Mouse (Mus musculus): ENCODE data around the gene Gm8279. TPM values are rescaled to one million over a fixed set of nuclear protein-coding genes. Genes with fewer than 3 reads are reported as not detected.
"Not testable (repeated sequence)": the region's sequence is repeated elsewhere in the genome, so short reads cannot be mapped to it uniquely, and the experiment has no call there.

Gm8279 gene
- polyA plus RNA-seq (2012; rRNA removed) = 0.13 and 0.18 TPM in 2 replicates

DNA sequence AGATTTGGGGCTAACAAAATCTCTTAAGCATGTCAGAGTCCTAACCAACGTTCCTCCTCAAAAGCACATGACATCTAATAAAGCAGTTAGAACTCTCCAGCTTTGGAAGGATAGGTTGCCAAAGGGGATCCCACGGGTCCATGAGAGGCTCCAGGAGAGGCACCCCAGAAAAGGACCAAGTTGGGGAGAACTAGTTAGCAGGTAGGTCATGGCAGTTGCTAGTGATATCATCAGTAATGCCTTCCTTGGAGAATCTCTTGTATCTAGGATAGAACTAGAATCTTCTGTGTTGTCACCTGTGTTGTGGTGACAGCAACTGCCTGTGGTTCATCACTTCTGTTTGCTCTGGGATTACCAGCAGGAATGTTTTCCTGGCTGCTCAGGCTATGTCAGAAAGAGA lies at the start of gene Gm8279:
Gene Gm8279 (plus strand): TSS at position 301 of the 400 bp plus-strand sequence.
- not testable (repeated sequence) for DNase-seq (ENCODE audit: extremely low spot score in 1 of 2, low spot score in 1 of 2)

DNA sequence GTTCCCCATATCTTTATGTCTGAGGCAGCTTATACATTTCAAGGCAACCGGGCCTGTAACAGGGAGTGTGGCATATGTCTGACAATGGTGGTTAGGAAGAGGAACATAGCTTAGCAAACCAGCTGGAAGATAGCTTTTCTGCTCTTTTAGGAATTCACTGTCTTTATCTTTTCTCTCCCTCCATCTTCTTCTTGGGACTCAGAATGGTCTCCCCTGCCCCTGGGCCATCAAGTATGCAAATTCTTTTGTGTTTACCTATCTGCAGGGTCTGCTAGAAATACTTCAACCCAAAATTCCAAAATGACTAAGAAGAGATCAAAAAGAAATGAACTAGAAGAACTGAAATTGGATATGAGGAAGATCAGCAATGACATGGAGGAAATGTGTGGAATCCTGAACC lies 32.9 kb downstream of the Gm8279 start, which contains the start of gene Gm3317:
Gene Gm3317 (plus strand): TSS at position 301 of the 400 bp plus-strand sequence.
- not testable (repeated sequence) for DNase-seq (ENCODE audit: extremely low spot score in 1 of 2, low spot score in 1 of 2)

DNA sequence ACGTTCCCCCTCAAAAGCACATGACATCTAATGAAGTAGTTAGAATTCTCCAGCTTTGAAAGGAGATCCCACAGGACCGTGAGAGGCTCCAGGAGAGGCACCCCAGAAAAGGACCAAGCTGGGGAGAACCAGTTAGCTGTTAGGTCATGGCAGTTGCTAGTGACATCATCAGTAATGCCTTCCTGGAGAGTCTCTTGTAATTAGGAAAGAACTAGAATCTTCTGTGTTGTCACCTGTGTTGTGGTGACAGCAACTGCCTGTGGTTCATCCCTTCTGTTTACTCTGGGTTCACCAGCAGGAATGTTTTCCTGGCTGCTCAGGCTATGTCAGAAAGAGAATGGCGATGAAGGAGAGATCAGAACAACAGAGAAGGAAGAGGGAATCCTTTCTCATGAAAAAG lies 54.2 kb downstream of the Gm8279 start, which contains the start of gene Gm8271:
Gene Gm8271 (plus strand): TSS at position 301 of the 400 bp plus-strand sequence.
- DNase-seq (ENCODE audit: extremely low spot score in 1 of 2, low spot score in 1 of 2) = not testable (repeated sequence)

Other genes with a start within 250 kb of the Gm8279 start
- 0.15 and 0.26 TPM in 2 replicates for gene Gm3278, start 239.1 kb upstream of the Gm8279 start, polyA plus RNA-seq (2012; rRNA removed)
- gene Gm8297, start 147.6 kb upstream of the Gm8279 start, polyA plus RNA-seq (2012; rRNA removed) = not detected in 2 replicates
- gene Gm3298, start 115.6 kb upstream of the Gm8279 start, polyA plus RNA-seq (2012; rRNA removed) = not detected in 2 replicates
- gene 4930555G01Rik, start 80.9 kb upstream of the Gm8279 start, polyA plus RNA-seq (2012; rRNA removed) = not detected in 2 replicates
- 1.8 and 2.3 TPM in 2 replicates for gene Gm8281, start 60.5 kb upstream of the Gm8279 start, polyA plus RNA-seq (2012; rRNA removed)
- not detected in 2 replicates for gene Gm3317, start 33.0 kb downstream of the Gm8279 start, polyA plus RNA-seq (2012; rRNA removed)
- gene Gm8271, start 54.3 kb downstream of the Gm8279 start, polyA plus RNA-seq (2012; rRNA removed) = not detected in 2 replicates
- gene Gm3526, start 129.1 kb downstream of the Gm8279 start, polyA plus RNA-seq (2012; rRNA removed) = not detected in 2 replicates
- not detected in 2 replicates for gene Gm3542, start 203.4 kb downstream of the Gm8279 start, polyA plus RNA-seq (2012; rRNA removed)